Mouse (Mus musculus) embryonic facial prominence, embryonic 13.5 days (tissue): ENCODE results near the gene Popdc2. TPM values are rescaled to one million over a fixed set of nuclear protein-coding genes. Genes with fewer than 3 reads are reported as not detected.

ENCODE experiments used
- ATAC-seq: fragments of 200-750 bp; cut with Nextera tagmentation; 2 replicates; pipeline ENCODE4 v1.8.0; 2017; ENCODE audit warnings: low read depth; ENCODE audit not compliant: insufficient number of reproducible peaks, insufficient read depth, low FRiP score, low TSS enrichment
- H3K27ac ChIP-seq: fragments of 300-500 bp; sonication (generic); 2 replicates; pipeline ENCODE4 v1.5.1; 2015; ENCODE audit warnings: moderate library complexity, mild to moderate bottlenecking, inconsistent platforms
- H3K27me3 ChIP-seq: fragments of 300-500 bp; sonication (generic); 2 replicates; pipeline ENCODE4 v1.6.1; 2015; ENCODE audit warnings: mild to moderate bottlenecking, inconsistent platforms
- H3K36me3 ChIP-seq: fragments of 300-500 bp; sonication (generic); 2 replicates; pipeline ENCODE4 v1.6.1; 2015; ENCODE audit warnings: mild to moderate bottlenecking, inconsistent platforms
- H3K4me1 ChIP-seq: fragments of 300-500 bp; sonication (generic); 2 replicates; pipeline ENCODE4 v1.6.1; 2015; ENCODE audit warnings: inconsistent platforms
- H3K4me2 ChIP-seq: fragments of 300-500 bp; sonication (generic); 2 replicates; pipeline ENCODE4 v1.6.1; 2015; ENCODE audit warnings: moderate library complexity, mild to moderate bottlenecking, inconsistent platforms
- H3K4me3 ChIP-seq: fragments of 300-500 bp; sonication (generic); 2 replicates; pipeline ENCODE4 v1.5.1; 2015; ENCODE audit warnings: mild to moderate bottlenecking, inconsistent platforms
- H3K9ac ChIP-seq: fragments of 300-500 bp; sonication (generic); 2 replicates; pipeline ENCODE4 v1.6.1; 2015; ENCODE audit warnings: mild to moderate bottlenecking, inconsistent platforms
- H3K9me3 ChIP-seq: fragments of 300-500 bp; sonication (generic); 2 replicates; pipeline ENCODE4 v1.6.1; 2016; ENCODE audit warnings: inconsistent platforms
- WGBS: fragments of 180-500 bp; shearing (Covaris S2); methylation state at CpG from one replicate; pipeline ENCODE4 v1.1.7; 2015; ENCODE audit warnings: mixed read lengths; 5-methylcytosine and 5-hydroxymethylcytosine counted together
- polyA plus RNA-seq: library from polyadenylated mRNA; unstranded; fragments of >200 nt; fragmentation: Nextera tagmentation; extraction: Ambion mirVana; gene quantifications from 2 replicates; pipeline ENCODE4 v1.2.1, GENCODE M21; 2015

Popdc2 gene
- polyA plus RNA-seq, 1 experiment from 2014 or later: 1.6 TPM

DNA sequence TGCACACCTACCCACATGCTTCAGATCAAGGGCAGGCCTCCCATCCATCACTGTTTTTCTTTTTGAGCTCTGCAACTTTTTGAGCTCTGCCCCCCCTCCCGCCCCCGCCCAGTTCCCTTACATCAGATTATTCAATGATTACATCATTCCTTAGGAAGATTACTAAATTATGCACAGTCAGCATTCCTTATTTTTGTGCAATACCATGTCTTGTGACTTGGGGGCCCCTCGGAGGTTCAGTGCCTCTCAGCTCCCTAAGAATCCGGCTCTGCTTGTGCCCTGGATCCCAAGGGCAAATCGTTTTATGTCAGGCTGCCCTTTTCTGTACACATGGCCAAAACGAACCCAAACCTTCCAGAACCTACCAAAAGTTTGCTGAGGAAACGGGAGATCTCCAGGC, 52.9 kb downstream of the Popdc2 start:
- no peak overlapping the region for H3K9ac ChIP-seq
- H3K4me3 ChIP-seq: no peak overlapping the region
- 82% methylated on average over 7 of the region's 7 CpGs for WGBS
- H3K4me2 ChIP-seq: no peak overlapping the region
- H3K27me3 ChIP-seq: no peaks in the 10 kb centered on the region
- ATAC-seq: no peak
- H3K9me3 ChIP-seq: no peaks in the 10 kb centered on the region
- no peaks in the 10 kb centered on the region for H3K36me3 ChIP-seq
- peaks cover 8% of the 10 kb centered on the region for H3K4me1 ChIP-seq
- H3K27ac ChIP-seq: no peak overlapping the region

- no peak for ATAC-seq
- Histone ChIP-seq H3K9me3 (no peaks in the 10 kb centered on the region), H3K27ac (no peak overlapping the region), H3K36me3 (no peaks in the 10 kb centered on the region), H3K4me3 (no peak overlapping the region), H3K4me1 (no peaks in the 10 kb centered on the region), H3K4me2 (no peak overlapping the region), H3K9ac (no peak overlapping the region), H3K27me3 (no peaks in the 10 kb centered on the region)
- 88% methylated on average over 2 of the region's 2 CpGs for WGBS
These were observed 63.4 kb downstream of the Popdc2 start for GRCm38 (mm10) chr16:38425374-38425773.

DNA sequence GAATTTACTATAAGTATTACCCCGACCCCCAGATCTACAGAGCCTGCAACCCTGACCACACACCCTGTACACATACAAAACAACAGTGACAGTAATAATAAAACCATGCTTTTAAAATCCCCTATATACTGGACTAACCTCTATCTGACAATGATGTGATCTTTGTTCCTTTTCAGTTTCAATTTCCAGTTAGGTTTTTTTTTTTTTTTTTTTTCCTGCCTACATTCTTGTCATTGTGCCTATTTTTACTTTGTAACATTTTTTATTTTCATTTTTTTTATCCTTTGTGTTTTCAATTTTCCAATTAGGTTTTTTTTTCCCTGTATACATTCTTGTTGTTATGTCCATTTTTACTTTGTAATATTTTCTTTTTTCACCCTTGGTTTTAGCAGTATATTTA, 63.8 kb downstream of the Popdc2 start:
- no peaks in the 10 kb centered on the region for H3K36me3 ChIP-seq
- no peak overlapping the region for H3K27ac ChIP-seq
- no peak overlapping the region for H3K4me2 ChIP-seq
- H3K9ac ChIP-seq: no peak overlapping the region
- H3K27me3 ChIP-seq: no peaks in the 10 kb centered on the region
- no peaks in the 10 kb centered on the region for H3K9me3 ChIP-seq
- 85% methylated on average over 1 of the region's 1 CpGs for WGBS
- no peak for ATAC-seq
- H3K4me1 ChIP-seq: no peaks in the 10 kb centered on the region
- no peak overlapping the region for H3K4me3 ChIP-seq

Other genes with a start within 250 kb of the Popdc2 start
- gene Nr1i2, start 67.4 kb upstream of the Popdc2 start, polyA plus RNA-seq: 0.10 TPM in 1 of 2 replicates, not detected in the other
- gene Maats1, start 20.1 kb upstream of the Popdc2 start, polyA plus RNA-seq: 0.08 and 0.52 TPM in 2 replicates
- gene Cox17, start 15.2 kb upstream of the Popdc2 start, polyA plus RNA-seq: 104 and 105 TPM in 2 replicates
- not detected in 2 replicates for gene Gm21987, start 15.2 kb upstream of the Popdc2 start, polyA plus RNA-seq
- gene Pla1a, start 70.9 kb downstream of the Popdc2 start, polyA plus RNA-seq: 0.20 and 0.69 TPM in 2 replicates
- gene Adprh, start 90.5 kb downstream of the Popdc2 start, polyA plus RNA-seq: 125 and 138 TPM in 2 replicates
- 0.37 and 0.44 TPM in 2 replicates for gene Cd80, start 93.4 kb downstream of the Popdc2 start, polyA plus RNA-seq
- 31.3 and 32.1 TPM in 2 replicates for gene Timmdc1, start 160.5 kb downstream of the Popdc2 start, polyA plus RNA-seq
- 80.3 and 83.6 TPM in 2 replicates for gene Poglut1, start 188.0 kb downstream of the Popdc2 start, polyA plus RNA-seq
- gene Tmem39a, start 196.5 kb downstream of the Popdc2 start, polyA plus RNA-seq: 126 and 139 TPM in 2 replicates